Mouse (Mus musculus) kidney, postnatal 10 days (tissue): ENCODE measurements at regions not wholly inside any gene's neighbourhood (a gene's known extent, or its start where the extent isn't known, plus 50 kb on each side); places are given as distances from the start of the nearest gene placed in this dataset.

Source experiments
- DNase-seq: peaks from one replicate; pipeline ENCODE4 v3.0.0; 2021; ENCODE audit warnings: mixed read lengths

DNA sequence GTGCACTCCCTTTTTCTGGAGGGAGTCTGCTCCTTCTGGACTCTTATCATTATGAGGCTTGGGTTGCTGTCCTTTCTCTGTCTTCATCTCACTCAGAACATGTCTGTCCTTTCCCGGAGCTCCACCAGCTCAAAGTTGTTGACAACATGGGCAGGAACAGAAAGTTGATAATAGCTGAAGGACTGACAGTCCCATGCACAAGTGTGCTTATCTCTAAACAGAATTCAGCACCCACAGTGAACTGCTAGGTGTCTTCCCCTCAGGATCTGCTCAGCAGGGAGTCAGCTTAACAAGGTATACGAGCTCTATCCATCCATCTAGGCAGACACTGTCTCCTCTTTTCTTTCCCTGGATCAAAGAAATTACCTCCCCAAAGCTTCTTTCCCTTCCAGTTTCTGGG lies 89.2 kb upstream of the Rab11fip2 start:
- DNase-seq: no peak

DNA sequence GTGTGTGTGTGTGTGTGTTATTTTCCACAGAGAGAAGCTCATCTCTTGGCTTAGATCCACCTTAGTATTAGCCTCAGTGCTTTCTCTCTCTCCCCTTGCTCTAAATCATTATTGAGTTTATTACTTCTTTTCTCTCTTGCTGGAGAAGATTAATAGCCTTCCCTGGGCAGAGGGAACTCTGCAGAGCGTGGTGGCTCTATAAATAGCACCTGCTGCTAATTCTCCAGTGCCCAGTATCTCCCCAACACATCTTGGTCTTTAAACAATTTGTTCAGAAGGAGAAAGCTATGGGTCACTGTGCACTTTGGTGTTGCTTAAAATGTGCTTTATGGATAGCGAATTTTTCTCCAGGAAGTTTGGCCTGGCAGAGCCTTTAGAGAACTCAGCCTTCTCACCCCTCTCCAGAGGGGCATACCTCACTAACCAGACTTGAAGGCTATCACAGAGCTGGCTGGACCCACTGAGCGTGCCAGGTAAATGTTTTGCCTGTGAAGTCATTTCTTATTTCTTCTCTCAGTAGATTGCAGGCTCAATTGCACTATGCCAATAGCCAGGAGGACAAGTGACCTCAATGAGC lies 86.8 kb upstream of the Rab11fip2 start:
- DNase-seq: no peak

DNA sequence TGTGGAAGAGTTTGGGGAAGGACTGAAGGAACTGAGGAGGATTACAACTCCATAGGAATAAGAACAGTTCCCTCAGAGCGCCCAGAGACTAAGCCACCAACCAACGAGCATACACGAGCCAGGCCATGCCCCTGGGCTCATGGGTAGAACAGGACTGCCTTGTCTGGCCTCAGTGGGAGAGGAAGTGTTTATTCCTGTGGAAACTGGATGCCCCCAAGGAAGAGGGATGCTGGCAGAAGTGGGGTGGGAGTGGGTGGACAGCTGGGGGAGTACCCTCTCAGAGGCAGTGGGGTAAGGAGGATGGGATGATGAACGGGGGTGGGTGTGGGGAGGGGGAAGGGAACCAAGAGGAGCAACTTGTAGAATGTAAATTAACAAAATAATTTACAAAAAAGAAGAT lies 86.3 kb upstream of the Rab11fip2 start:
- no peak for DNase-seq

DNA sequence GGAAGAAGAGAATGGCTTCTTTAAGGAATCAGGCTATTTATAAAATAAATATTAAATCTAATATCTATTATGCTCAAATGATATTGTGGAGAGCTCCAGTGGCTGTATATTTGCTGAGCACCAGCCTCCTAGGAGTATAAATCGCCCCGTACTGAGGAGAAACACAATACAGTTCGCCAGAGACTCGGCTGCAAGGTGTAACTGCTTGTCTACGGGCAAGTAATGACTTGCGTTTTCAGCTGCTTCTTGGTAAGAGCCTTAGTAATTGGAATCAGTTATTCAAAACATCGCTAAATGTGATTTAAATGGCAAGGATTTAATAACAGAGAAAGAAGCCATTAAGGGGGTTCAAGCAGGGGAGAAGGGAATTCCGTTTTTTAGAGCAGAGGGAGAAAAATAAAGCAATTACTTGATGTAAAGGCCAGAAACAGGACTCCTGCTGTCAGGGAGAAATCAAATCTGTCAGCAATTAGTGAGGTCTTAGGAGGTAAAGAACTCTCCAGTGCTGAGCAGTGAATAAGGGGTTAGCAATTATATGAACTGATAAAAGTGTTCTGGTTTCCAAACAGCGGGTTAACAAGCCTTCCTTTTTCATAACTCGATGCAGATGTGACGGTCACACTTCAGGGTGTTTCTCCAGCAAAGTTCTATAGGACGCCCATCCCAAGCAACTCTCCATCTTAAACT lies 72.3 kb upstream of the Rab11fip2 start:
- no peak for DNase-seq

DNA sequence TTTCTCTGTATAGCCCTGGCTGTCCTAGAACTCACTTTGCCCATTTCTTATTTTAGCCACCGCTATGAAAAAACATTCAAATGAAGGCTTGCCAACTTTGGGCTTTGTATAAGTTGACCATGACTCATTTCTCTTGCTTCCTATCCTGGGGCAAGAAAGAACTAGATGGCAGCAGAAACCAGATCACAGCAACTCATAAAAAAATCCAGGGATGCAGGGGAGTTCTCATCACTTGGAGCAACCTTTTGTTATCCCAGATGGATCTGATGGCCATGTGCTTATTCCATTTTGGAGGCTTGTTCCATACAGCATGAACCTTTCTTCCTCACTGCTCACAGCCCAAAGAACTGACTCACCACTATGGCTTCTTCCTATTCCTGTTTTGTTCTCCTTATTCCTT lies 52.1 kb upstream of the Rab11fip2 start:
- no peak for DNase-seq
